Mouse (Mus musculus) adrenal gland, postnatal 36 days (tissue): Measurements from ENCODE around the gene Zfp513. TPM values are rescaled to one million over a fixed set of nuclear protein-coding genes. Genes with fewer than 3 reads are reported as not detected.
A peak's percentile ranks its signal among the peaks of the same experiment; 100 is the strongest.

Source experiments
- DNase-seq, 2 experiments: peaks; one replicate each; pipeline ENCODE4 v3.0.0; 2021; ENCODE audit warnings: mixed read lengths in 1 of 2
- total RNA-seq, 2 experiments: library from RNA; stranded (reverse); gene quantifications; 2 replicates each; pipeline ENCODE4 v1.2.3; 2021

Zfp513 gene
- total RNA-seq, 2 experiments from 2014 or later = 28.1 to 34.1 TPM

- peak; percentile 19 to 23 for DNase-seq
Measured at GRCm38 (mm10) chr5:31200327-31200768, 1.8 kb downstream of the Zfp513 start.

- DNase-seq = peak; percentile 29 to 39
Measured at GRCm38 (mm10) chr5:31199893-31200292, 2.2 kb downstream of the Zfp513 start.

GRCm38 (mm10) chr5:31199321-31199892, 2.7 kb downstream of the Zfp513 start:
- no peak for DNase-seq

- DNase-seq = peak in 1 of 2 experiments; percentile 7
Measured at GRCm38 (mm10) chr5:31198616-31199320, 3.3 kb downstream of the Zfp513 start.

- peak in 1 of 2 experiments; percentile 23 for DNase-seq
Measured at GRCm38 (mm10) chr5:31198170-31198569, 3.9 kb downstream of the Zfp513 start.

- no peak for DNase-seq
Measured at GRCm38 (mm10) chr5:31197072-31197471, 5.0 kb downstream of the Zfp513 start.

GRCm38 (mm10) chr5:31196207-31196606, 5.9 kb downstream of the Zfp513 start:
- DNase-seq = no peak

- DNase-seq = no peak
Measured at GRCm38 (mm10) chr5:31195671-31196070, 6.4 kb downstream of the Zfp513 start.

GRCm38 (mm10) chr5:31194486-31195485, 7.3 kb downstream of the Zfp513 start:
- no peak for DNase-seq

- no peak for DNase-seq
Measured at GRCm38 (mm10) chr5:31193631-31194281, 8.3 kb downstream of the Zfp513 start.

GRCm38 (mm10) chr5:31192939-31193630, 9.0 kb downstream of the Zfp513 start, which contains the start of the genes Snx17 and Eif2b4:
Gene Snx17, plus strand, starts transcription at chr5:31193227.
Gene Eif2b4, minus strand, starts transcription at chr5:31193430.
- peak; percentile 99 to 100 for DNase-seq

GRCm38 (mm10) chr5:31192045-31192938, 9.8 kb downstream of the Zfp513 start:
- peak; percentile 85 to 86 for DNase-seq

GRCm38 (mm10) chr5:31190201-31190600, 11.9 kb downstream of the Zfp513 start:
- DNase-seq = no peak

GRCm38 (mm10) chr5:31188223-31188840, 13.8 kb downstream of the Zfp513 start:
- DNase-seq = no peak

GRCm38 (mm10) chr5:31183678-31184077, 18.4 kb downstream of the Zfp513 start:
- DNase-seq = no peak

- DNase-seq = no peak
Measured at GRCm38 (mm10) chr5:31181183-31181770, 20.8 kb downstream of the Zfp513 start.

GRCm38 (mm10) chr5:31179766-31180630, 22.1 kb downstream of the Zfp513 start, which contains the start of the genes Gm29609 and Gtf3c2:
Gene Gm29609, minus strand, starts transcription at chr5:31179911.
Gene Gtf3c2, minus strand, starts transcription at chr5:31180144.
- DNase-seq = peak; percentile 90 to 93

GRCm38 (mm10) chr5:31179301-31179765, 22.8 kb downstream of the Zfp513 start:
- peak in 1 of 2 experiments; percentile 48 for DNase-seq
